Mouse (Mus musculus) WW6 (cell line): ENCODE data around the gene Mxi1.

Experiments
- DNase-seq: peaks from one replicate; pipeline ENCODE4 v3.0.0-alpha.2; 2013; ENCODE audit warnings: low read depth, low spot score

The Mxi1 gene

DNA sequence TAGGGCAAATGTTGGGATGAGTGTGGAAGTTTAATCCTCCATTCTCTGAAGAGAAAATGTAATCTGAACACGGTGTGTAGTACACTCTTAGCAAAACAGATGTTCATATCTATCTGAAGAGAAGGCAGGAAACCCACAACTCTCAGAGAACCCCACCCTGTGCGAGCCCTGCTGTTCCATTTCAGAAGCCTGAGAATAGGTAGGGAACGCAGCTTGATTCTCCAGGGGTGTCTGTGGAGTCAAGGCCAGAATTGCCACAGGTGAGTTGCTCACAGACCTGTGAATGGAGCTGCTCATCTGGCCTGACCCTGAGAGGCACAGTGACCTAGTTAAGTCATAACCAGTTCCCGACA is 10.5 kb upstream of the Mxi1 start:
- no peak for DNase-seq

DNA sequence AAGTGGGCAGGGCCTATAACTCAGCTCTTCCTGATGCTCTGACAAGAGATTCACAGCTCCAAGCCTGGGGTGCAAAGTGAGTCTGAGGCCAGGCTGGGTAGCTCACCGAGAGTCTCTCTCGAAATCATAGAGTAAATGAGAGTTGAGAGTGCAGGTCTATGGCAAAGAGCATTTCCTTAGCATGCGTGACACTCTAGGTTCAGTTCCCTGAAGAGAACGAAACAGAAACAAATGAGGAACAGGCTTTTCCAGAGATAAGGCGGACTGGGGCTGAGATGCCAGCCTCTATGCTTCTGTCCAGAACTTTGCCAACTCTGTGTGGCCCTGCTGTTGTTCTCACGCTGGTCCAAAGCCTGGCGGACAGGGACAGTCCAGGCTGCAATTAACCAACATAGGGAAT is 6.9 kb upstream of the Mxi1 start:
- no peak for DNase-seq

DNA sequence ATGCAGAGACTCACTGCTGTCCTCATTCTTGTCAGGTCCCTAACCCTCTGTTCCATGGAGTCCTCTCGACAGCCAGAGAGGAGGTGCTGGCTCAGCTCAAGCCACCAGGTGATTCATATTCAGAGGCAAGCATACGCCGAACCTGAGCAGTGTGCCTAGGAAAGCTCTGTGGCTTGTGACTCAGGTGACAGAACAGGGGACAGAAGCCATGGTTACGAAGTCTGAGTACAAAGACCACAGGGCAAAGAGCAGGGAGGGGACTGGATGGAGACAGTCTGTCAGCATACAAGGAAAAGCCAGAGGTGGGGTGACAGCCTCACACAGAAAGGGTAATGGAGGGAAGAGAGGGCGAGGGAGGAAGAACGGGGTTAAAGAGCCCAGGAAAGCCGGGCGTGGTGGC is 4.7 kb upstream of the Mxi1 start:
- no peak for DNase-seq

DNA sequence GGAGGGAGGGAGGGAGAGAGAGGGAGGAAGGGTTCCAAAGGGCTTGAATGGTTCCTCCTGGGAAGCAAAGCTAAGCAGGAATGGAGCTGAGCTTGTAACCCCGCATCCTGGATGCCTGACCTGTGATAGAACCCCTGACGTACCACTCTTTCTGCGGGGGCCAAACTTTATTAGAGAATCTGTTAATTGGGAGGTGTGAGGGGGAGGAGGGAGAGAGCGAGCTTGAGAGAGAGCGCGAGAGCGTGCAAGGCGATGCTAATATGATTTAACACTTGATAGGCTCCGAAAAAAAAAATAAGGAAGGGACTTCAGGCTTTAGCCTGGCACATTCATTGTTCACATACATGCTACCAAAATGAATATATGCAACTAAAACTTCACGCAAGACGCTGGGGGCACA is 3.6 kb upstream of the Mxi1 start:
- no peak for DNase-seq

DNA sequence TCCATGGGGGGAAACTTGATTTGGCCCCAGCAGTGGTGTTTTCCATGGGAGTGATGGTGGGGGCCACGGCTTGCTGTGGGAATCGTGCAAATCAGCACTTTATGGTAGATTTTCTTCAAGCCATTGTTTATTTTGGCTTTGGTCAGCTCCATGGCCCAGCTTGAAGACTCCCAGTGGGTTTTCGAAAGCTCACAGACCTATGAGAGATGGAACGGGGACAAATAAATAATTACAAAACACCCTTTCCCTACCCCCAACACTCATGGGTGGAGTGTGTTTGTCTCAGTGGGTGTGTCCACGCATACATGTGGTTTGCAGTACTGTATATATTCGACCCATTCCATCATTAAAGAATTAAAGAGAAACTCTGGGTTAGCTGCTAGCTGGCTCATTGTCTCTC is 3.1 kb upstream of the Mxi1 start:
- DNase-seq, result no peak

DNA sequence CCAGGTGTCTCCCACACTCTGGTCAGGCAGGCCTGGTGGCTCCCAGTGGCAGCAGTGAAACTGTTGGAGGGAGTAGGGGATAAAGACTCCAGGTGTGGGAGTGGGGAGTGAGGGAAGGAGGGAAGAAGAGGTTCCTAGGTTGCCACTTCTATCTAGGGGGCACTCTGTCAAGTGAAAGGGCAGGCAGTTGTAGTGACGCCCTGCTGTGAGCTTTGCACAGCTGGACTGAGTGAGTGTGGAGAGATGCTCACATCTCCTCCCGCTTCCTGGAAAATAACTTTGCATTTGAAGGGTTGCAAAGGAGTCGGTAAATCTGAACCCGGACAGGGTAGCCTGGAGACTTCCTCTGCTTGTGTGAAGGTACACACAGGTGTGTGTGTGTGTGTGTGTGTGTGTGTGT is 687 bp upstream of the Mxi1 start:
- DNase-seq, result no peak

DNA sequence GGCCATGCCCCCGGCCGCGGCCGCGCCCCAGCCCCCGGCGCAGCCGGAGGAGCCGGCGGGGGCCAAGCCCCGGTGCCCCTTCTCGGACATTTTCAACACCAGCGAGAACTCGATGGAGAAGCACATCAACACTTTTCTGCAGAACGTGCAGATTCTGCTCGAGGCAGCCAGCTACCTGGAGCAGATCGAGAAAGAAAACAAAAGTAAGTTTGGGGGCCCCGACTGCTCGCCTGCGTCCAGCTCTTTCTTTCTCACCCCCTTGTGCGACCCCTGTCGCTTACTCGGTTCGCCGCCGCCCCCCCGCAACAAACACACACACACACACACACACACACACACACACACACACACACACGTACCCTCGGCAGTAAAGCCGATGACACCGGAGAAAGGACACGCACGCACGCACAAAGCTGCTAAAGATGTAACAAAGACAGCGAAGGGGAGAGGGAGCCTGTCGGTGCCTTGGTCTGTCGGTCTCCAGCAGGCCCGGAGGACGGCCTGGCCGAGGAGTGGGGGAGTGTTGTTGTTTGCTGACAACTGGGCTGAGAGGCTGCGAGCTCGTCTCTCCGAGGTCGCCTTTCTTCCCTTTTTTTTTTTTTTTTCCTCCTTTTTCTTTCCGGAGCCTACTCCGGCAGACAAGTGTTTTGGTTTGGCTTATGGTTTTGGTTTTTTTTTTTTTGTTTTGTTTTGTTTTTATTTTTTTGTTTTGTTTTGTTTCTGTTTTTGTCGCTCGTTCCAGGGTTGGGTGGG is 629 bp downstream of the Mxi1 start:
- DNase-seq, result no peak

DNA sequence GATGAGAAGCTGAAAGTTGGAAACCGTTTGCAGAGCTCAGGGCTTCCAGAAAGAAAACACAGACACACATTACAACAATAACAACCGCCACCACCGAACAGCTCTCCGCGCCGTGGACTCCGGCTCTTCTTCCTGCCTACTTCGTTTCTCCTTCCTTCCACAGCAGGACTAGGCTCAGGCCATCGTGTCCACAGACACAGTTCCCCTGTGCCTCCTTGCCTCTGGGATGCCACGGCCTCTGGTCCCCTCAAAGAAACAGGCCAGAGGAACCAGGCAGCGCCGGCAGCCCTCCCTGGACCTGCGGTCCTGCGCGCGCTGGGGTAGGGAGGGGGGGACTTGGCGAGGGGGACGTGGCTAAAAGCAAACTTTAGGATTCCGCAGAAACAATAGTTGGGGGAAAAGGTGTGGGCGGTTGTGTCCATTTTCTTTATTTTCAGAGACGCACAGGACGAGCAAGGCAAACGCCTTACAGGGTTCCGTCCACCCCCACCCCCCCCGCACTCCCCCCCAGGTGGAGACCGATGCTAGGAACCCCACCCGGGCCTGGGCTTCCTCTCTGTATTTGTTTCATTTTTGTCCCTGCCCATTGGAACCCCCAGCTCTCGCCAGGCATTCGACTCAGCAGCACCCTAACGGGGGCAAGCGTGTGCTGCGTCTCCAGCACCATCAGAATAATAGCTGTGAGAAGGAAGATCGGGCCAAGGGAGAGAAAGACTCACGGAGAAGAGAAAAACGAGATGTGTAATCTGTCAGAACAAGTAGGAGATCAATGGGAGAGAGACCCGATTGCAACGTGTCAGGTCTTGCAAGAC is 1.4 kb downstream of the Mxi1 start:
- DNase-seq, result no peak

DNA sequence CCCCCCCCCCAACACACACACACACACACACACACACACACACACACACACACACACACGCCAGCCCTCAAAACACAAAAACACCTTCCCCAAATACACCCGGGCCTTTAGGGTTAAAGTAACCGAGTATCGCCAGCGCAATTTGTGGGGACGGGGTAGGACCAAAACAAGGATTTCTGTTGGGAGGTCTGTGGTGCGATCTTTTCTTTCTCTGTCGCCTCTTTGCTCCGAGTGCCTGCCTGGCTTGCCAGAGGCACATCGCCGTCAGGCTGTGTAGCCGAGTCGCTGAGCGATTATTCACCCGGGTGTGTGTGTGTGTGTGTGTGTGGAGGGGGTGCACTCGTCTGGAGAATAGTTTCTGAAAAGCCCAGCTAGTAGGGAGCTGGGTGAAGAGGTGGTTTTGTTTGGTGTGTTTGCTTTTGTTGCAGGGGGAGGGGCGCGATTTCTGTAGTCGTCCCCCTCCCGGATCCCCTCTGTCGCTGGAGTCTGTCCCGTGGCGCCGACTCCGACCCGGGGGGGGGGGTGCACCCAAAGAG is 2.1 kb downstream of the Mxi1 start:
- DNase-seq, result no peak

DNA sequence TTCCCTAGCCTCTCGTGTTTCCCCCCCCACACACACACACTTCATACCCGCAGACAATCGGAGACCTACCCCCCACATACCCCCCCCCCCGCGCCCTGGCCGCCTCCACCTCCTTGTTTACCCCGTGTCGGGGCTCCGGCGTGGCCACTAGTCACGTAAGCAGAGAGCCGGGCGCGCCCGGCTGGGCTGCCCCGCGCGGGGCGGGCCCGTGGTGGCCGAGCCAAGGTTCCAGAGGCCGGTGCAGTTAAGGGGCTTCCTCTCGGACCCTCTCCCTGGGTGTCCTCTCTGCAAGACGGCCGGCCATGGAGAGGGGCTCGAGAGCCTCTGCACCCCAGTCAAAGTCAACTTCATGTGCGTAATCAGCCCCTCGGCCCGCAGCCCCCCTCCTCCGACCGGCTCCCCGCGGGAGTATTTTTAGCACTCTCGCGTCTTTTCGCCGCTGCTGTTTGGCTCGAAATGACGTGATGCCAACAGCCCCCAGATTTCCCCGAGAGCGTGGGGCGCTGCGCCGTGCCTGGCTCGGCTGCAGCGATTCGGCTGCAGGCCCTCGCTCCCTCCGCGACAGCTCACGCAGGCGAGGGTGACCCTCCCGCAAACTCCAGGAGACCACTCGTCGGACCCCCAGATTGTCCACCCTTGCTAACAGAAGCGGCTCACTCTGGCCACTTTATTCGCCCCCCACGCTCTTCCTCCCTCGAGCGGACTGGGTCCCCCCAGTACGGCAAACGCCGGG is 2.8 kb downstream of the Mxi1 start:
- DNase-seq, result no peak

DNA sequence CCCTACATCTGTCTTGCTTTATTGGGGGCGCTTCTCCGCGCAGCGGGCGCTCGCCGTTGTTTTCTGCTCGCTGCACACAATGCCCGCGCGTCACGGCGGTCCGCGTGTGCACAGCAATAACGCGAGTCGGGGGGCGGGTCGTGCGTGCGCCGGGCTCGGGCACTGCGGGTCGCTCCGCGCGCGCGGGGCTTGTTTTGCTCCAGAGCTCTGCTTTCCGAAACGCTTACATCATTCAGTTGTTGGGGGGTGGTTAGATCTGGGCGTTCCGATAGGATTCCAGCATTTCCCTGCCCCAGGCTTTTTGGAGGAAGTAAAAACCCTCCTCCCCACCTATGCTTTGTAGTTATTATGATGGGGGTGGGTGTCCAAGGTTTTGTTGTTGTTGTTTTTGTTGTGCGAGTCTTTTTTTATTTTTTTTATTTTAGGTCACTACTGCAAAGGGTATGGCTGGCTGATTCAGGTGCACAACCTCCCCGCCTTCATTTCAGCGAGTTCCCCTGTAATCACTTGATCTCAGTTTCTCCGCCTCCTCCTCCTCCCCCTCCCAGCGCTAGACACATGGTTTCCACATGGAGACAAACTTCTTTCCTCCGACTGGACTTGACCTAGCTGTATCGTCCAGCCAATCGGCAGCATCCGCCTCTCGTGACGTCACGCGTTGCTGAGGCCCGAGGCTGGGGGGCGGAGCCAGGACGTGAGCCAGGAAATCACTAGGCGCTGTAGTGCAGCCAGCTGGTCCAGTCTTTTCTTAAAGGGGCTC is 3.5 kb downstream of the Mxi1 start:
- peak; percentile 88 for DNase-seq

DNA sequence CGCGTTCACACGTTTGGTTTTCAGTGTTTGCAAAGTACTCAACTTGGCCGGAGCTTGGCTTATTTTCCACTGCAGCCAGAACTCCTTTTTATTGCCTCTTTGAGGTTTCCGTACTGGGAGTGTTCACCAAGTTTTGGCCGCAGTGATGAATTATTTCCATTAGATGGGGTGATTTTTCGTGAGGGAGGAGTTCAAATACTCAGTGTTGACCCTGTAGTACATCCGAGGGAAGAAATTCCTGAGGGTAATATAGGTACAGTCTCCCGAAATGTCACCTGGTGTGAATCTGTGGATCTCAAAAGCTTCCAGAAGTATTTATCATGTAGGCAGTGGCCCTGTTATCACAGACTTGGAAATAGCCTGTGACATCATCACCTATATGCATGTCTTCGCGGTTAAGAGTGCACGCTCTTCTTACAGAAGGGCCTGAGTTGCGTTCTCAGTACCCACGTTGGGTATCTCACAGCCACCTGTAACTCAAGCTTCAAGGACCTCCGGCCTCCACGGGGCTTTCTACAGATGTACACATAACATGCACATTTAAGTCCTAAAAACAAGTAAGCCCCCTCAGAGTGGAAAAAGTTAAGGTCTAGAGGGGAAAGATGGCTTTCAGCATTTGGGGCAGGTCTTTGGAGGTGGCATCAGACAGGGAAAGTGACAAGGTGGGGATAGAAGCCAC is 4.4 kb downstream of the Mxi1 start:
- DNase-seq, result no peak

DNA sequence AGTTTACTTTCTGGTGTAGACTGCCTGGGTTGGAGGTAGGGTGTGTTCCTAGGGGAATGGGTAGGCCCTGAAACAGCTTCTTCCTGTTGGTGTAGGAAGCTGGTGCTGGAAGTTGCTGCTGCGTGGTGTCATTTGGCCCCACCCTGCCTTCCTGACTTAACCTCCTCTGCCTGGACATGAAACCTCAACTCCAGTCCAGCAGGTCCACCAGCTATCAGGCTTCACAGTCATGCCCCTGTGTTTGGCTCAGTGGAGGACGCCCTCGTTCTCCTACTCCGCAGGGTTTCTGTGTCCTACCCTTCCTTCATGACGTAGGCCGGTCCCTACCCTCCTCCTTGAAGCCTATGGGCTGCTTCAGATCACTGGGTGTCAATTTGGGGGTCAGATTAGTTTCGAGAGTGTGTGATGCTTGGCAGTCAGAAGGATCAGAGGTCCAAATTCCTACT is 4.9 kb downstream of the Mxi1 start:
- DNase-seq, result no peak

DNA sequence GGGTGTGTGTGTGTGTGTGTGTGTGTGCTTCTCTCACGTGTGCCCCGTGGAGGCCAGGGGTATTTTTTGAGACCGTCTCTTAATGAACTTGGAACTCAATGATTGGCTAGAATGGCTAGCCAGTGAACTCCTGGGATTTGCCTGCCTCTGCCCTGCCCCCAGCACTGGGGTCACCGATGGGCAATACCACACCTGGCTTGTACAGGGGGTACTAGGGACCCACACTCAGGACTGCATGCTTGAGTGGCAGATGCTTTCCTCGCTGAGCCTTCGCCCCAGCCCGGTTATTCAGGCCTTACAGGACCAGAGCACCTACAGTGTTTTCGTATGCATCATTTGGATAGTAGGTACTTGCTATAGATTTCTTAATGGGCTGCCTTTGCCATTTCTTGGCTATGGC is 5.8 kb downstream of the Mxi1 start:
- DNase-seq, result no peak

DNA sequence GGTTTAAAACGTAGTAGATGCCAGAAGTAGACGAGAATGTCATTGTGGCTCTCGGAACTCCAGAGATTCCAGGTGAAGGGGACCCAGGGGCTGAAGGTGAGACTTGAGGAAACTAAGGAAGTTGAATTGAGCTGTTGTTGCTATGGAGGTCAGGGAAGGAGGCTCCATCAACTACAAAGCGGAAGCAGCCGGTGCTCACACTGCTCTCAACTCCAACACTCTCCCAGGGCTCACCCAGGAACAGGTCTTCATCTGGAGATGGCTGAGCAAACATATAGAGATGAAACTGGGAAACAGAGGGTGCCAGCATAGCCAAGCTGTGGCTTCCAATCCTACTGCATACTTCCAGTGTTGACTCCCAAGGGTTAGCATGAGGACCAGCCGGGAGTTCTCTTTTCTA is 6.6 kb downstream of the Mxi1 start:
- no peak for DNase-seq

DNA sequence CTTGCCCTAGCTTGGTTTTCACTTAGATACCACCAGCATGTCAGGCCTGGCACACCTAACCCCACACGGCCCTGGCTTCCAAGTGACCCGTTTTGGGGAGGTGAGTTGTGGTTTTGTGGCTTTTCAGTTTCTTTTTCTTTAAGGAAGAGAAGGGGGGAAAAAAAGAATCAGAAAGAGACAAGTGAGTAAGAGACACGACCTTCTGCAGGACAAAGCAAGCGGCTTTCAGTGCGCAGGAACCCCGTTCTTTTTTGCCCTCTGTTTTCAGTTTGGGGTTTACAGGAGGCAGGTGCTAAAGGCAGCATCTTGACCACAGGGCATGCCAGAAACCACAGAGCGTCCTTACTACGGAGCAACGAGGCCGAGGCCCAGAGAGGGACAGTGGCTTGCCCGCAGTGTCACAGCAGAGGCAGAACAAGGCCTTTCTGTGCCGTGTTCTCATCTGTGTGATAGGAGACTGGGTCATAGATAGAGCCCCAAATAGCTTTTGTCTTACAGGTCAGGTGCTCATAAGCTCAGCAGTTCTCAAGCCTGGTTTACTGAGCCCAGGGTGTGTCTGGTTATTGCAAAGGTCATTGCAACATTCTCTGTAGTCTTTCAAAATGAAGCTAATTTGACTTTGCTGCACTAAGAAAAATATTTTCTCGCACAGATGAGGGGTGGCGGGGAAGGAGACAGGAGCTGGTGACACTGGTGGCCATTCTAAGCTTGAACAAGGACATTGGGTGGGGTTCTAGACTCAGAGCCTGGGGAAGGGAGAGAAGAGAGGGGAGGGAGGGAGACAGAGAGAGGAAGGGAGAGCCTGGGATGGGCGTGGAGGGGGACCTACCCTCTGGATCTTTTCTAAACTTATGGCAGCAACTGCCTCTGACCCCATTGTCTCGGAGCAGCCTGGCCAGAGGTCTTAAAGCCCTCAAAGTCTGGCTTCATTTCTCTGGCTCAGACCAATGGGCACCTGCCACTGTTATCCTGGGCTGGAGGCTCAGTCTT is 8.1 kb downstream of the Mxi1 start:
- DNase-seq, result no peak

DNA sequence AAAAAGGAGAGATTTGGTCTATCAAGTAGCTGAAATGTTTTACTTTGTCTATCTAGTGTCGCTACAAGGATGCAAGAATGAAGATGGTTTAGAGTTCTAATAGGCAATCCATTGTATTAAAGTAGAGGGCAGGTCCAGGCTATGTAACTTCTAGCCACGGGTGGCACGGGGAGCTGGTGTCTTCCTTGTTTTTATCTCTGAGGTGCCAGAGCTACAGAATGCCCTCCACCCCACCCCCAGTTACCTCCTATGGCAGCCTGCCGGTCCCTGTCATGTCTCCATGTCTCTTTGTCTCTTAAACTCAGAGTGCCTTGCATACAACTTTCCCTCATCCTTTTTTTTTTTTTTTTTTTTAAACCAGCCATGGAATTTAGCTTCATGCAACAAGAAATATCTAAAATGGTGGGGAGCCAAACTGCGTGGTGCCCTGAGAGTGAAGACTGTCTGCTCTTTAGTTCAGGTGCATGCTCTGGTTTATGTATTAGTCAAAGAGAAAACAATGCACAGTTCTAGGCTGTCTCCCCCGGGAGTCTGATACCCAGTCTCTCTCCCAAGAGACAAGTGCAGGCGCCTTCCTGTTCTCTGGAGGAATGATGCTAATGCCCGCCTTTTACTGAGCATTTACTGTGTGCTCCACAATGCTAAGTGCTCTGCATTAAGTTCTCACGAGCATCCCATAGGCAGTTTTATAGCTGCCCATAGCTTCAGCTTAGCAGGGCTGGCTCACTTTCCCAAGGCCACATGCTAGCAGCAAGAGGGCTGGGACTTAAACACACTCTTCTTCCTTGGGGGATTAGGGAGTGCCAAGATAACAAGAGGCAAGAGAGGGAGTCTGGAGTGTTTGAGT is 10.2 kb downstream of the Mxi1 start:
- DNase-seq, result no peak

DNA sequence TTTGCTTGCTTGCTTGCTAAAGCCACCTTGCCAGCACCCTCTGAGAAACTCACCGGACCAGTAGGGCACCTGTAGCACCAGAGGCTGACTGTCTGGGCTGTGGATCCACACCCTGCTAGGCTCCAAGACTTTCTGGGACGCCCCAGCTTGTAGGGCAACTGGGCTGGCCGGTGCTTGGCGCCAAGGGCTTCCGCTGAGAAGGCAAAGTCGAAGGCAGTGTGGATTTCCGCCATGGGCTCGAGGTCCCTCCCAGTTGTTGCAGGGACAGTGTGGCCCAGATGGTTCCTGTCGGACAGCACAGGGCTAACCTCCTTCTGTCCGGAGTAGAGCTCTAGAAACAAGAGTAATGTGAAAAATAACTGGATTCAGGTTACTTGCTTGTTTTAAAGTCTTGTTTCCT is 11.0 kb downstream of the Mxi1 start:
- DNase-seq, result no peak
